Mouse (Mus musculus): Measurements from ENCODE around the gene Sv2c. TPM values are rescaled to one million over a fixed set of nuclear protein-coding genes. Genes with fewer than 3 reads are reported as not detected.

Sv2c gene
- polyA plus RNA-seq (2017; shearing (Covaris generic)) = 2.0 TPM

GRCm38 (mm10) chr13:96132401-96132816, at the start of gene Sv2c:
Sv2c (minus strand) TSS chr13:96132577.

GRCm38 (mm10) chr13:96081754-96082153, 50.6 kb downstream of the Sv2c start, which contains the start of gene Gm17190:
Gm17190 (plus strand) TSS chr13:96082054.

GRCm38 (mm10) chr13:96081276-96081675, 51.1 kb downstream of the Sv2c start, which contains the start of gene Gm20075:
Gm20075 (minus strand) TSS chr13:96081376.

Other genes starting within 250 kb of the Sv2c start
- gene Iqgap2, start 240.7 kb downstream of the Sv2c start, polyA plus RNA-seq (2017; shearing (Covaris generic)) = 38.1 TPM
- 19.0 TPM for gene Gm20075, start 51.2 kb downstream of the Sv2c start, polyA plus RNA-seq (2017; shearing (Covaris generic))
- gene Gm17190, start 50.5 kb downstream of the Sv2c start, polyA plus RNA-seq (2017; shearing (Covaris generic)) = not detected